Mouse (Mus musculus): ENCODE measurements around the gene Plekha1. TPM values are rescaled to one million over a fixed set of nuclear protein-coding genes. Genes with fewer than 3 reads are reported as not detected.

The Plekha1 gene
- polyA plus RNA-seq, 1 experiment, result 157 TPM

- TF ChIP-seq POLR2A (IDR thresholded peaks at IDR 0.05; ENCODE audit: borderline replicate concordance, extremely low read depth, insufficient read depth, insufficient read length, poor library complexity, severe bottlenecking) (no peak), CTCF (IDR thresholded peaks at IDR 0.05; ENCODE audit: borderline replicate concordance, extremely low read depth, insufficient read depth, insufficient read length) (no peak)
- no peak for DNase-seq (ENCODE audit: low read depth)
Measured at GRCm38 (mm10) chr7:130930401-130930800, 64.8 kb downstream of the Plekha1 start.

GRCm38 (mm10) chr7:130932921-130933320, 67.4 kb downstream of the Plekha1 start:
- TF ChIP-seq CTCF (IDR thresholded peaks at IDR 0.05; ENCODE audit: borderline replicate concordance, extremely low read depth, insufficient read depth, insufficient read length) (no peak), POLR2A (IDR thresholded peaks at IDR 0.05; ENCODE audit: borderline replicate concordance, extremely low read depth, insufficient read depth, insufficient read length, poor library complexity, severe bottlenecking) (no peak)
- no peak for DNase-seq (ENCODE audit: low read depth)

GRCm38 (mm10) chr7:130934654-130935053, 69.1 kb downstream of the Plekha1 start:
- TF ChIP-seq CTCF (IDR thresholded peaks at IDR 0.05; ENCODE audit: borderline replicate concordance, extremely low read depth, insufficient read depth, insufficient read length) (no peak), POLR2A (IDR thresholded peaks at IDR 0.05; ENCODE audit: borderline replicate concordance, extremely low read depth, insufficient read depth, insufficient read length, poor library complexity, severe bottlenecking) (no peak)

DNA sequence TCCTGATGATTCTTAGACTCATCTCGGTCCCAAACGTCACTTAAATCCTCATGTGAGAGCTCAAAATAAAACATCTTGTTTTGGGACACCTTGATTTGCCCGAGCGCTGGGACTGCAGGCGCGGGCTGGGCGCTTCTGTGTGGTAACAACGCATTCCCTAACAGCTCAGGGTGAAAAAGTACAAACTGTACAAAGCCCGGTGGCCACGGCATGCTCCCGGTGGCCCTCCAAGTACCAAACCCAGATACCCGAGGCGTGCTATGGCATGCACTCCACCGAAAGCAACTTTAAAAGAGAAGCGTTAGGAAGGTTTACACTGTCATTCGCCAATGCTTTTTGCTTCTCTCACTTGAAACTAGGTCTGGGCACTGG, 69.9 kb downstream of the Plekha1 start:
- DNase-seq (ENCODE audit: low read depth), result no peak

More at GRCm38 (mm10) chr7:130934654-130935053, 69.1 kb downstream of the Plekha1 start:
- DNase-seq (ENCODE audit: low read depth), result no peak

GRCm38 (mm10) chr7:130935793-130936471, 70.4 kb downstream of the Plekha1 start, which contains the start of gene Htra1:
Gene Htra1 (plus strand): TSS chr7:130936111.
- no peak for TF ChIP-seq CTCF (IDR thresholded peaks at IDR 0.05; ENCODE audit: borderline replicate concordance, extremely low read depth, insufficient read depth, insufficient read length)
- no peak for TF ChIP-seq POLR2A (IDR thresholded peaks at IDR 0.05; ENCODE audit: borderline replicate concordance, extremely low read depth, insufficient read depth, insufficient read length, poor library complexity, severe bottlenecking)
- DNase-seq (ENCODE audit: low read depth), result peak; percentile 77

More for the DNA sequence above, 69.9 kb downstream of the Plekha1 start:
- TF ChIP-seq CTCF (IDR thresholded peaks at IDR 0.05; ENCODE audit: borderline replicate concordance, extremely low read depth, insufficient read depth, insufficient read length) (no peak), POLR2A (IDR thresholded peaks at IDR 0.05; ENCODE audit: borderline replicate concordance, extremely low read depth, insufficient read depth, insufficient read length, poor library complexity, severe bottlenecking) (no peak)

DNA sequence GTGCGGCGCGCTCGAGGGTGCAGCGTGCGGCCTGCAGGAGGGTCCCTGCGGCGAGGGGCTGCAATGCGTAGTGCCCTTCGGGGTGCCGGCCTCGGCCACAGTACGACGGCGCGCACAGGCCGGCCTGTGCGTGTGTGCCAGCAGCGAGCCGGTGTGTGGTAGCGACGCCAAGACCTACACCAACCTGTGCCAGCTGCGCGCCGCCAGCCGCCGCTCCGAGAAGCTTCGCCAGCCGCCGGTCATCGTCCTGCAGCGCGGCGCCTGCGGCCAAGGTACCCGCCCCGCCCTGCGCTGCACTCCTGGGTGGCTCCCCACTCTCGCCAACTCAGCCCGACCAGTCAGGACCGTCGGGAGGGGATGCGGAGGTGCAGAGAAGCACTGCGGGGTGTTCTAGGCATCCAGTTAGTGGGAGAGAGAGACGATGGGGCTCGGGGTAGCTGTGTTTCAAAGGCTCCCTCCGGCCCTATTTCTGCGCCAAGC, 71.0 kb downstream of the Plekha1 start:
- TF ChIP-seq CTCF (IDR thresholded peaks at IDR 0.05; ENCODE audit: borderline replicate concordance, extremely low read depth, insufficient read depth, insufficient read length) (no peak), POLR2A (IDR thresholded peaks at IDR 0.05; ENCODE audit: borderline replicate concordance, extremely low read depth, insufficient read depth, insufficient read length, poor library complexity, severe bottlenecking) (no peak)
- peak; percentile 18 for DNase-seq (ENCODE audit: low read depth)

GRCm38 (mm10) chr7:130937266-130937841, 71.8 kb downstream of the Plekha1 start:
- TF ChIP-seq CTCF (IDR thresholded peaks at IDR 0.05; ENCODE audit: borderline replicate concordance, extremely low read depth, insufficient read depth, insufficient read length) (no peak), POLR2A (IDR thresholded peaks at IDR 0.05; ENCODE audit: borderline replicate concordance, extremely low read depth, insufficient read depth, insufficient read length, poor library complexity, severe bottlenecking) (no peak)
- DNase-seq (ENCODE audit: low read depth), result no peak

DNA sequence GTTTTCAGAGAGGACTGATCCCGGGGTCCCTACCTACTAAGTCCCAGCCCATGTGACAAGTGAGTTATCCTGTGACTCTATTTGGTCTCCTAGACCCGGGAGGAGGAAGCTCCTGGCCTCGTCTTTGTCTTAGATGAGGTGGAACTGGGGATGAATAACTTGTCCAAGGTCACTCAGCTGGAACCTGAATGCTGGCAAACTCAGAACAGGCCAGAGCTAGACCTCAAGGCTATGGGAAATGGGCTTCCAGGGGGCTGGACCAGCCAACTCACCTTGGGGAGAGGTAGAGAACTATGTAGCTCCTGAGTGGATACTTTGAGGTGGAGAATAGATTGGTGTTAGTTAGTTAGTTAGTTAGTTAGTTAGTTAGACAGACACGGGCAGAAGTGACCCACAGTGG, 72.4 kb downstream of the Plekha1 start:
- DNase-seq (ENCODE audit: low read depth), result no peak
- TF ChIP-seq CTCF (IDR thresholded peaks at IDR 0.05; ENCODE audit: borderline replicate concordance, extremely low read depth, insufficient read depth, insufficient read length) (no peak), POLR2A (IDR thresholded peaks at IDR 0.05; ENCODE audit: borderline replicate concordance, extremely low read depth, insufficient read depth, insufficient read length, poor library complexity, severe bottlenecking) (no peak)

- DNase-seq (ENCODE audit: low read depth), result no peak
Measured at GRCm38 (mm10) chr7:130938896-130939295, 73.3 kb downstream of the Plekha1 start.

DNA sequence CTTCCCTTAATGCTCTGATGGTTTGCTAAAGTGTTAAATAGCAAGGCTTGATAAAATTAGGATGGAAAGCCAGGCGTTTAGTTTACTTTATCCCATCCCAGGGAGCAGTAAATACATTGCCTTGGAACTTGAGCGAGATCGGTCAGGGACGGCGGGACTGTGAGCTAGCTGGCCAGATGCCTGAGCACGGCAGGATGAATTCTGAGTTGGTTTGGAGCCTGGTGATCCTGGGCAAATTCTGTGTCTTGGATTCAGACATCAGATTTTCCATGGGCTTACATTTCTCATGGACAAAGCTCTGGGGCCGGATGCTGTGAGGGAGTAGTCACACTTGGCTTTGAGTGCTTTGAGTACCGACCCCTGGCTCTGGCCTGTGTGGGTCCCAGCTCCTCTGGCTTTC, 75.2 kb downstream of the Plekha1 start:
- TF ChIP-seq POLR2A (IDR thresholded peaks at IDR 0.05; ENCODE audit: borderline replicate concordance, extremely low read depth, insufficient read depth, insufficient read length, poor library complexity, severe bottlenecking), result no peak
- no peak for TF ChIP-seq CTCF (IDR thresholded peaks at IDR 0.05; ENCODE audit: borderline replicate concordance, extremely low read depth, insufficient read depth, insufficient read length)
- no peak for DNase-seq (ENCODE audit: low read depth)

More at GRCm38 (mm10) chr7:130938896-130939295, 73.3 kb downstream of the Plekha1 start:
- no peak for TF ChIP-seq POLR2A (IDR thresholded peaks at IDR 0.05; ENCODE audit: borderline replicate concordance, extremely low read depth, insufficient read depth, insufficient read length, poor library complexity, severe bottlenecking)
- TF ChIP-seq CTCF (IDR thresholded peaks at IDR 0.05; ENCODE audit: borderline replicate concordance, extremely low read depth, insufficient read depth, insufficient read length), result no peak

DNA sequence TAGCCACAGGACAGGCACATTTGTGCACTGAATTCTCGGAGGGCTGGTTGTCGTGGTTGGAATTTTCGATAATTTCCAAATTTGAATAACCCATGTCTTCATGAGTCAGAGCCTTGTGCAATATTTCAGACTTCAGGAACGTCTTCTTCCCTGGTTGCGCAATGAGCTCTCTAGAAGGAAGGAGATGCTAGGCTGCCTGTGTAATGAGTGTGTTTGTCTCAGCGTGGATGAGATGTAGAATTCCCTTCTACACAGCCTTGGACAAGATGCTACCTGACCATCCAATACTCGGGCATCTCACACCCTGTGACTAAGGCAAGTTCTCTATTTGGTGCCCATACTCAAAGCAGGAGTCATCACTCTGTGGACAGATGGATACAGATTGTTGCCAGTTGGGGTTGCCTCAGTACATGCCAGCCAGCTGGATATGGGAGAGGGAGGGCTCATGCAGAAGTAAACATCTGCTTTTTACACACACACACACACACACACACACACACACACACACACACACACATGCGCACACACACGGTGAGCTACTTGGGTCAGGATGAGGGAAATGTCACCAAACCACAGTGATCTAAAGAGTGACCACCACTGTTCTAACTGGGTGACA, 77.8 kb downstream of the Plekha1 start:
- no peak for TF ChIP-seq CTCF (IDR thresholded peaks at IDR 0.05; ENCODE audit: borderline replicate concordance, extremely low read depth, insufficient read depth, insufficient read length)
- TF ChIP-seq POLR2A (IDR thresholded peaks at IDR 0.05; ENCODE audit: borderline replicate concordance, extremely low read depth, insufficient read depth, insufficient read length, poor library complexity, severe bottlenecking), result no peak
- no peak for DNase-seq (ENCODE audit: low read depth)
